Mouse (Mus musculus) urinary bladder, postnatal 36 days (tissue): ENCODE data around the gene Osbpl10.
A peak's percentile ranks its signal among the peaks of the same experiment; 100 is the strongest.

ENCODE experiments used
- DNase-seq, 2 experiments: peaks; one replicate each; pipeline ENCODE4 v3.0.0; 2022; ENCODE audit warnings: low spot score in 2 of 2, mixed read lengths in 1 of 2

The Osbpl10 gene

GRCm38 (mm10) chr9:115215830-115216701 is 237.7 kb downstream of the Osbpl10 start:
- no peak for DNase-seq

DNA sequence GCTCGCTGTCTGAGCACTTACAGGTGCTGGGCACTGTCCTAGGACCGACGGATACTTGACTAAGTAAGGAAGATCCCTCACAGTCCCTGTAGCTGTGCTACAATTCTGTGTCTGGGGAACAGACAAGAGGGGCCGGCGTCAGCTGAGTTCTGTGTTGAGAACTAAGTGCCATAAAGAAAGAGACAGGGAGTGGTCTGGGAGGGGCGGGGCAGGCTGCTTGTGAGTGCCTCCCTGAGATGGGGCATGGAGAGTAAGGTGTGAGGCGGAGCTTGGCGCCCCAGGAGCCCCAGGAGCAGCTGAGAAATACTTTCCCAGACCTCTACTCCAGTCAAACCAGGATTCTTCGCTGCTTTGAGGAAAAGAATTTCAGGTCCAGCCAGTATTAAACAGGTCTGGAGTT is 239.6 kb downstream of the Osbpl10 start:
- no peak for DNase-seq

GRCm38 (mm10) chr9:115220466-115220865 is 242.1 kb downstream of the Osbpl10 start:
- DNase-seq = no peak

GRCm38 (mm10) chr9:115221265-115221664 is 242.9 kb downstream of the Osbpl10 start:
- no peak for DNase-seq

- DNase-seq = no peak
Measured at GRCm38 (mm10) chr9:115224744-115225354, 246.5 kb downstream of the Osbpl10 start.

DNA sequence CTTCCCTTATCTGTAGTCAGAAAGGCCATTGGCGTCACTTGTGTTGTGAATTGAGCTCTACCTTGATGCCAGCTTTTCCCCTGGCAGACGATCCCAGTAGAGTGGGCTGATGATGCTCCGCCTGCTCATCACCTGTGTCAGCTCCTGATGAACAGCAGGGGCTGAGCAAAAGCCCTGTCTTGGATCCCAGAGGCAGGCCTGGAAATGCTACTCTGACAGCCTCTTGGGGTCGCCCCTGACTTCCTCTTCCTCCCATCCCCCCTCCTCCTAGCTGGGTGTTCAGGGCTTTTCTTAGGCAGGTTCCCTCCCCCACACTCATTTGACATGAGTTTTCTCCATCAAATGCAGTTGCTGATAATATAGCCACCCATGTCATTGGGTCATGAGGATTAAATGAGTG is 250.8 kb downstream of the Osbpl10 start:
- no peak for DNase-seq

DNA sequence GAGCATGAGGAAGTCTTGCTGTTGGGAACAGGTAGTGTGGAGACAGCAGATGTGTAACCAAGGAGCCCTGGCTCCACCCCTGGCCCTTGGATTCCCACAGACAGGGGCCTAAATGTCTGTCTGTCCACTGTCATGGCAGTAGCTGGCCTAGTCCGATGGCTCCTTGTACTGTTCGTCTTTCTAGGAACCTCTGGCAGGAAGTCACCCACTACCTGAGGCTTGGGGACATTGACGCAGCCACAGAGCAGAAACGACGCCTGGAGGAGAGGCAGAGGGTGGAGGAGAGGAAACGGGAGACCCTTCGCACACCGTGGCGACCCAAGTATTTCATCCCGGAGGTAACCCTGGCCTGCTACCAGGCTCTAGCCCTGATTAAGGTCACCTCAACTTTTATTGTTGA is 251.3 kb downstream of the Osbpl10 start:
- no peak for DNase-seq

GRCm38 (mm10) chr9:115230141-115230540 is 251.8 kb downstream of the Osbpl10 start:
- no peak for DNase-seq

DNA sequence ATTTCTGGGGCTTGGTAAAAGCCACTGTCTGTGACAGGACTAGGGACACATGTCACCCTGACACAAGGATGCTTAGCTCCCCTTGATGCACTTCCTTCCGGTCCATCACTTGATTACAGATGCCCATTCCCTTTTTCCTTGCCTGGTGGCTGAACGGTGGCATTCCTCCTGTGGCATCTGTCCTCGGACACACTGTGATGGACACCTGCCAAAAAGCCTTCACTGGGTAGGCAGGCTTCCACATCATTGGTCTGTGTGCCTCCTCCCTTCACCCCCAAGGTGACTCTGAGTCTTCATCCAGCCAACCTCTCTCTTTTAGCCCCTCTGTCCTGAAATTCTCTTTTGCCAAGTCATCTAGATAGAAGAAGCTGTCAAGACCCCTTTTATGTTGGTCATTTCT is 253.1 kb downstream of the Osbpl10 start:
- DNase-seq = no peak

GRCm38 (mm10) chr9:115233721-115234120 is 255.4 kb downstream of the Osbpl10 start:
- no peak for DNase-seq

GRCm38 (mm10) chr9:115234561-115234960 is 256.2 kb downstream of the Osbpl10 start:
- no peak for DNase-seq

DNA sequence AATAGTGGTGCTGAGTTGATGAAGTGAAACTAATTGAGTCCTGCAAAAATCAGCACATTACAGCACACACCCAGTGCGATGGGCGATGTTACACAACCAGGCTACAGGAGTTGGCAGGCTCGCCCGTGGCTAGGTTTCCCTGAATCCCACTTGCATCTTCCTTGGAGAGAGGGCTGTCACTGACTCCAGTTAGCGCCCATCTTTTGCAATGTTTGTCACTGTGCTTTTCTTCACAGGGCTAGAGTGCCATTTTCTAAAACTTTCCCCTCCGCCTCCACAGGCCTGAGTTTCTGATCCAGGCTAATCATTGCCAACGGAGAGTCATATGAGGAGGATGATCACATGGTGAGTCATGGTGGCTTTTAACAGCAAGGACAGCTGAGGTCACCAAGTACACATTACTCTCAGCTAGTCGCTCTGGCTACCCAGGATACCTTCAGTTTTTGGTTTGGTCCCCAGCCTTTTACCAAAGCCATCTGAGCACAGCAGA is 258.0 kb downstream of the Osbpl10 start:
- peak; percentile 17 to 53 for DNase-seq

GRCm38 (mm10) chr9:115237943-115238342 is 259.6 kb downstream of the Osbpl10 start:
- DNase-seq = no peak

DNA sequence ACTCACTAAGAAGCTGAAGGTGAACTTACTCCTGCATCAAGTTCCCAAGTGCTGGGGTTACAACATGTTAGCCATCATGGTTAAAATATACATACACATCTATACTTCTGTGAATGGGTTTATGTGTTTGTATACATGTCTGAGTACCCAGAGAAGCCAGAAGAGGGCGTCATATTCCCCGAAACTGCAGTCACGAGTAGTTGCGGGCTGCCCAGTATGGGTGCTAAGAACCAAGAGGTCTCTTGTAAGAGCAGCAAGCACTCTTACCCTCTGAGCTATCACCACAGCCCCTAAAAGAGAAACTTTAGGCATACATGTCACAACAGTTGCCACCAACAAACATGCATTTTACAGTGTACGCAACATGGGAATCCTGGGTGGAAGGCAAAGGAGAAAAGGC is 261.5 kb downstream of the Osbpl10 start:
- no peak for DNase-seq

DNA sequence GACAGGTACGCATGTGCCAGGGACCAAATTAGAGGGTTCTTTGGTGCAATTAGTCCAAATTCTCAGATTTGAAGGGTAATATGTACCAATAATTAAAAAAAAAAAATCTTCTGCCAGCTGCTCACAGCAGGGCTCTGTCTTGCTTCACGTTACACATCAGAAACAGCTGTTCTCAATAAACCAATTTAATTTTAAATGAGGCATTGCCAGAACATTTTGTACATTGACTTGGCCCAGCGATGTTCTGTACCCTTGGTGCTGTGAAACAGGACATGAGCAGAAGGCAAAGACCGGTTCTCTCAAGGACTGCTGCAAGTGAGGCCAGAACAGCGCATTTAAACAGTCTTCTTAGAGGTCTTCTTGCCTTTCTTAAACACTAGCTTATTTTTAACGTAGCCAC is 265.3 kb downstream of the Osbpl10 start:
- DNase-seq = no peak

DNA sequence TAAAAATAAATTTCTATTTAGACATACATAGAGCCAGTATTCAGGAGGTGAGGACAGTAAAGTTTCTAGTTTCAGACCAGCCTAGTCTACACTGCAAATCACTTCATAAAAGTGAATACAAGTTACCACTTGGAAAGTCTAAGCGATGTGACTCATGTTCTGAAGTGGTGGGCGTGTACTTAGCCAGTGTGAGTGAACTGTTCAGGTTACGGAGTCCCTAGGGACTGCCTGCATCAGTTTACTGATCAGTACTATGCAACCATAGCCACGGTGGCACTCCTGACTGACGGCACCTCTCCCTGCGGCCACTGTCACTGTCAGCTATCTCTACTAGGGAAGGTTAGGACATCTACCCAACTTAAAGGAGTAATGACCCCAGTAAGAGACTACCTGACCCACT is 266.7 kb downstream of the Osbpl10 start:
- DNase-seq = no peak

- DNase-seq = no peak
Measured at GRCm38 (mm10) chr9:115249145-115249544, 270.8 kb downstream of the Osbpl10 start.

DNA sequence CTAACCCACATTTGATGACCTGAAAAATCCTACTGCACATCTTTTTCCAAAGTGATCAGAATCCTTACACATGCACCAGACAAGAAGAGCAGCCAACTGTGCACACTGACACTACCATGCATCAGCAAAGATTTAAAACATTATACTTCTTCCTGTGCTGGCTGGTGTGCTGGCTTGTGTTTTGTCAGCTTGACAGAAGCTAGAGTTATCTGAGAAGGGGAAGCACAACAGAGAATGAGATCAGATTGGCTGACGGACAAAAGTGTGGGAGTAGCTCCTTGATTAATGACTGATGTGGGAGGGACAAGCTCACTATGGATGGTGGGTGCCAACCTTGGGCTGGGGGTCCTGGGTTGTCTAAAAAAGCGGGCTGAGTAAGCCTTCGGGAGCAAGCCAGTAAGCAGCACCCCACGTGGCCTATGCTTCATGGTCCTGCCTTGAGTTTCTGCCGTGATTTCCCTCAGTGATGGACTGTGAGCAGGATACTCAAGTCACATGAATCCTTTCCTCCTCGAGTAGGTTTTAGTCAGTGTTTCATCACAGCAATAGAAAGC is 279.4 kb downstream of the Osbpl10 start:
- DNase-seq = no peak

DNA sequence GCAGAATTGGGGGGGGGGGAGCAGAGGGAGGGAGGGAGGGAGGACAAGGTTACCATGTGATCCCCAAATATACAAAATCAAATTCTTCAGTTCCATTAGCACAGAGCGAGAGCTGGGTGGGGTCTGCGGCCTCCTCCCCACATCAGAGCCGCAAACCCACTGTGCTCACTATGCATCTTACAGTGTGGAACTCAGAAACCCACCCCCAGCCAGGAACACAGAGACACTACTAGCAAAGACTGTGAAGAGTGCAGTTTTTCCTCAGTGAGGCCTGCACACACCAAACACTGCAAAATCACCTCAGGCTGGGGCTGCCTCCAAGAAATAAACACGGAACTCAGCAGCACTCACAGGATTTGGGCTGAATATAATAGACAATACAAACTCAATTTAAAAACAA is 281.5 kb downstream of the Osbpl10 start:
- no peak for DNase-seq

GRCm38 (mm10) chr9:115260464-115260863 is 282.1 kb downstream of the Osbpl10 start:
- DNase-seq = no peak

- no peak for DNase-seq
Measured at GRCm38 (mm10) chr9:115261456-115261855, 283.1 kb downstream of the Osbpl10 start.

DNA sequence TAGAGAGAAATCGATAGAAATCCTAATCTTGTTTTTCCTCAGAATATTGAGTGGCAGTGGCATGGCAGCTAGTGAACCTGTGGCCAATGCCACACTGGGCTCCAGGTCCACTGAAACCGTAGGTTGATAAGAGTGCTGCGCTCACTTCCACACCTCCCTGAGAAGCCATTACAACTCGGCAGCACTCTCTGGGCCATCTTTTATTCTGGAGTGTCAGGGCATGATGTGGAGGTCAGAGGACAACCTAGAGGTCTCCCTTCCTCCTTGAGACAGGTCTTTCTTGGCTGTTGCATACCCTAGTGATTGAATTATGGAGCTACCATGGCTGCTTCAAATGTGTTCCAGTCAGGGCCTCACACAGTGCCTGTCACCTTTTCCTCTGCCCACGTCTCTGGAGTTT is 283.5 kb downstream of the Osbpl10 start:
- no peak for DNase-seq

DNA sequence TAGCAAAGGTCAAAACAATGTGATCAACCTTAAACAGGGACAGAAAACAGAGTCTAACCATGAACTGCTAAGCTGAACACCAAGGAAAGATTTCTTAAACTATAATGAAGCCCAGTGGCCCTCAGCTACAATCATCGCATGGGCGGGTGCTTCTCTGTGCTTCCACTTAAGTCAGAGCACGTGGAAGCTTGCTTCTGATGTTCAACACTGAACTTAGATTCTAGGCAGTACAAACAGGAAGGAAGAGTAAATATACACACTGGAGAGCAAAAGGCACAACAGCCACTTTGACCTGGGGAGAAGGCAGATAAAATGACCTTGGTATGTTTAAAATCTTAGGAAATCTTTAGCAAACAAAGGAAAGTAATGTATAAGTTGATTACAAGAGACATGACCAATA is 293.2 kb downstream of the Osbpl10 start:
- no peak for DNase-seq
